Mouse (Mus musculus): Measurements from ENCODE around the gene Car14. TPM values are rescaled to one million over a fixed set of nuclear protein-coding genes. Genes with fewer than 3 reads are reported as not detected.

Car14 gene
- polyA plus RNA-seq, 1 experiment from 2014 or later = 128 TPM

GRCm38 (mm10) chr3:95943226-95943625 is 38.7 kb upstream of the Car14 start:
- Histone ChIP-seq H3K4me3 (ENCODE audit: low read depth, low read length) (no peak overlapping the region), H3K27ac (replicated peaks; ENCODE audit: low read depth, low read length) (no peak overlapping the region), H3K9ac (ENCODE audit: low read length) (no peak overlapping the region), H3K36me3 (ENCODE audit: control insufficient read depth, insufficient read depth, low read length) (peaks cover 39% of the 10 kb centered on the region), H3K4me2 (ENCODE audit: low read depth, severe bottlenecking) (no peak overlapping the region), H3K9me3 (ENCODE audit: control insufficient read depth, low read length) (no peaks in the 10 kb centered on the region), H3K27me3 (ENCODE audit: control insufficient read depth, insufficient read depth, low read length) (no peaks in the 10 kb centered on the region), H3K4me1 (ENCODE audit: control insufficient read depth, insufficient read depth, low read length) (no peaks in the 10 kb centered on the region)
- no peak for ATAC-seq (ENCODE audit: insufficient number of reproducible peaks, low FRiP score, low TSS enrichment, low read depth)
- no peak for DNase-seq (ENCODE audit: low spot score)
- WGBS = 95% methylated on average over 7 of the region's 7 CpGs

DNA sequence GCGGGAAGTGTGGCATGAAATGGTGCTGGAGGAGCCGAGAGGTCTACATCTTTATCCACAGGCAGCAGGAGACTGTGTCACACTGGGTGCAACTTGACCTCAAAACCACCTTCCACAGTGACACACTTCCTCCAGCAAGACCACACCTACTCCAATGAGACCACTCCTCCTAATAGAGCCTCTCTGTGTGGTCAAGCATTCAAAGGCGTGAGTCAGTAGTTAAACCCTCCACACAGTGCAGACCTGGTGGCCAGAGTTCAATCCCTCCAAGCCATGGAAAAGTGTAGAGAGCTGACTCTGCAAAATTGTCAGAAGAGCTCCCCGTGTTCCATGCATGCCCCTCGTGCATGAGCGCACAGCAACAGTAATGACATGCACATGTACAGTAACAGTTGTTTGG is 38.3 kb upstream of the Car14 start:
- peaks cover 43% of the 10 kb centered on the region for H3K36me3 ChIP-seq (ENCODE audit: control insufficient read depth, insufficient read depth, low read length)
- H3K4me2 ChIP-seq (ENCODE audit: low read depth, severe bottlenecking) = no peak overlapping the region
- WGBS = 87% methylated on average over 6 of the region's 6 CpGs

GRCm38 (mm10) chr3:95938835-95939234 is 34.3 kb upstream of the Car14 start:
- DNase-seq (ENCODE audit: low spot score) = peak; percentile 30
- H3K27ac ChIP-seq (replicated peaks; ENCODE audit: low read depth, low read length) = no peak overlapping the region
- no peaks in the 10 kb centered on the region for H3K4me1 ChIP-seq (ENCODE audit: control insufficient read depth, insufficient read depth, low read length)
- WGBS = 93% methylated on average over 15 of the region's 15 CpGs
- H3K9me3 ChIP-seq (ENCODE audit: control insufficient read depth, low read length) = no peaks in the 10 kb centered on the region
- no peak overlapping the region for H3K4me2 ChIP-seq (ENCODE audit: low read depth, severe bottlenecking)
- no peak overlapping the region for H3K4me3 ChIP-seq (ENCODE audit: low read depth, low read length)
- H3K36me3 ChIP-seq (ENCODE audit: control insufficient read depth, insufficient read depth, low read length) = peaks cover 53% of the 10 kb centered on the region
- no peak for ATAC-seq (ENCODE audit: insufficient number of reproducible peaks, low FRiP score, low TSS enrichment, low read depth)
- H3K9ac ChIP-seq (ENCODE audit: low read length) = no peak overlapping the region
- H3K27me3 ChIP-seq (ENCODE audit: control insufficient read depth, insufficient read depth, low read length) = no peaks in the 10 kb centered on the region

More for the DNA sequence above, 38.3 kb upstream of the Car14 start:
- H3K9me3 ChIP-seq (ENCODE audit: control insufficient read depth, low read length) = no peaks in the 10 kb centered on the region
- H3K4me1 ChIP-seq (ENCODE audit: control insufficient read depth, insufficient read depth, low read length) = no peaks in the 10 kb centered on the region
- DNase-seq (ENCODE audit: low spot score) (no peak), ATAC-seq (ENCODE audit: insufficient number of reproducible peaks, low FRiP score, low TSS enrichment, low read depth) (no peak)
- no peak overlapping the region for H3K27ac ChIP-seq (replicated peaks; ENCODE audit: low read depth, low read length)
- H3K9ac ChIP-seq (ENCODE audit: low read length) = no peak overlapping the region
- no peak overlapping the region for H3K4me3 ChIP-seq (ENCODE audit: low read depth, low read length)
- H3K27me3 ChIP-seq (ENCODE audit: control insufficient read depth, insufficient read depth, low read length) = no peaks in the 10 kb centered on the region

DNA sequence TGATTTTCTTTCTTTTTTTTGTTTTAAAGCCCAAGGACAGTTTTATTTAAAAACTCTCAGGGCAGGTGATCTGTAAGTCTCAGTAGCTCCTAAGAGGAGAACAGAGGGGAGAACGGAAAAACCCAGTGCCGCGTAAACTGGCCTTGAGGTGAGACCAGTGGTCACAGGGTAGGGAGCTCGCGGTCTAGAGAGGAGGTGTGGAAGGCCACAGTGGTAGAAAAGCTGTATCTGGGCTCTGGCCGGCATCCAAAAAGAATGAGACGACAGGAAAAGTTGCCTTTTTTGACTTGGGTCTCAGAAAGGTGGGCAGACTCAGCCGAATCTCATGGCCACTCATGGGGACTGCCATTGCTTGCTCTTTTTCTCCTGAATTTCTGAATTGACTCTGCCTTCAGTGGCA is 33.7 kb upstream of the Car14 start:
- Histone ChIP-seq H3K4me2 (ENCODE audit: low read depth, severe bottlenecking) (no peak overlapping the region), H3K36me3 (ENCODE audit: control insufficient read depth, insufficient read depth, low read length) (peaks cover 57% of the 10 kb centered on the region), H3K27ac (replicated peaks; ENCODE audit: low read depth, low read length) (no peak overlapping the region), H3K27me3 (ENCODE audit: control insufficient read depth, insufficient read depth, low read length) (no peaks in the 10 kb centered on the region), H3K9ac (ENCODE audit: low read length) (no peak overlapping the region), H3K4me1 (ENCODE audit: control insufficient read depth, insufficient read depth, low read length) (no peaks in the 10 kb centered on the region), H3K4me3 (ENCODE audit: low read depth, low read length) (no peak overlapping the region), H3K9me3 (ENCODE audit: control insufficient read depth, low read length) (no peaks in the 10 kb centered on the region)
- DNase-seq (ENCODE audit: low spot score) (no peak), ATAC-seq (ENCODE audit: insufficient number of reproducible peaks, low FRiP score, low TSS enrichment, low read depth) (no peak)
- WGBS = 98% methylated on average over 8 of the region's 8 CpGs

GRCm38 (mm10) chr3:95934448-95934847 is 30.0 kb upstream of the Car14 start:
- H3K9me3 ChIP-seq (ENCODE audit: control insufficient read depth, low read length) = no peaks in the 10 kb centered on the region
- H3K9ac ChIP-seq (ENCODE audit: low read length) = no peak overlapping the region
- no peak overlapping the region for H3K27ac ChIP-seq (replicated peaks; ENCODE audit: low read depth, low read length)
- DNase-seq (ENCODE audit: low spot score) (no peak), ATAC-seq (ENCODE audit: insufficient number of reproducible peaks, low FRiP score, low TSS enrichment, low read depth) (no peak)
- H3K4me2 ChIP-seq (ENCODE audit: low read depth, severe bottlenecking) = no peak overlapping the region
- no peak overlapping the region for H3K4me3 ChIP-seq (ENCODE audit: low read depth, low read length)
- H3K4me1 ChIP-seq (ENCODE audit: control insufficient read depth, insufficient read depth, low read length) = 0 out of 2 replicates have a peak, but pooled peaks cover 2% of the 10 kb centered on the region
- peaks cover 40% of the 10 kb centered on the region for H3K36me3 ChIP-seq (ENCODE audit: control insufficient read depth, insufficient read depth, low read length)
- WGBS = 93% methylated on average over 1 of the region's 1 CpGs
- no peaks in the 10 kb centered on the region for H3K27me3 ChIP-seq (ENCODE audit: control insufficient read depth, insufficient read depth, low read length)

DNA sequence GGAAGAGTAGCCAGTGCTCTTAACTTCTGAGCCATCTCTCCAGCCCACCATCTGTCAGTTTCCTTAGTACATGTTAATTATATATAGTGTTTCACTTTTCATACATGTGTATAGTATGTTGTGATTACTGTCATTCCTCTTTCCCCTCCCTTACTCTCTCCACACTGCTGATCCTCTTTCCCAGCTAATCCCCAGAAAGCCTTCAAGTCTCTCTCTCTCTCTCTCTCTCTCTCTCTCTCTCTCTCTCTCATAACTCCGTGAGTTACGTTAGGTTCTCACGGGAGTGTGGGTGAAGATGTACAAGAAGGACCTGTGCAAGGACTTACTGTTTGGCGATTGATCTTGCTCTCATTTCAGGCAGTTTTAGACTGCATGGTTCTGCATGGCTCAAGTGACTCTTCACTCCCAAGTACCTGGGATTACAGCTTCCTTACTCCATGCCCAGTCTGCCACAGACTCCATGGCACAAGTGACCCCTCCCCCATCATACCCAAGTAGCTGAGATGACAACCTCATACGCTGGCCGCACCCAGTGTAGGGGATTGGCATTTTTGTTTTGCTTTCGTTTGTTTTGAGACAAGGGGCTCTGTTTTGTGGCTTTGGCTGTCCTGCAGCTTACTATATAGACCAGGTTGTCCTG is 28.7 kb upstream of the Car14 start:
- H3K4me3 ChIP-seq (ENCODE audit: low read depth, low read length) = no peak overlapping the region
- 0 out of 2 replicates have a peak, but pooled peaks cover 2% of the 10 kb centered on the region for H3K4me1 ChIP-seq (ENCODE audit: control insufficient read depth, insufficient read depth, low read length)
- WGBS = 97% methylated on average over 7 of the region's 7 CpGs
- ATAC-seq (ENCODE audit: insufficient number of reproducible peaks, low FRiP score, low TSS enrichment, low read depth) (no peak), DNase-seq (ENCODE audit: low spot score) (no peak)
- no peak overlapping the region for H3K4me2 ChIP-seq (ENCODE audit: low read depth, severe bottlenecking)
- H3K27me3 ChIP-seq (ENCODE audit: control insufficient read depth, insufficient read depth, low read length) = no peaks in the 10 kb centered on the region
- no peak overlapping the region for H3K9ac ChIP-seq (ENCODE audit: low read length)
- H3K36me3 ChIP-seq (ENCODE audit: control insufficient read depth, insufficient read depth, low read length) = peaks cover 30% of the 10 kb centered on the region
- no peaks in the 10 kb centered on the region for H3K9me3 ChIP-seq (ENCODE audit: control insufficient read depth, low read length)
- no peak overlapping the region for H3K27ac ChIP-seq (replicated peaks; ENCODE audit: low read depth, low read length)

DNA sequence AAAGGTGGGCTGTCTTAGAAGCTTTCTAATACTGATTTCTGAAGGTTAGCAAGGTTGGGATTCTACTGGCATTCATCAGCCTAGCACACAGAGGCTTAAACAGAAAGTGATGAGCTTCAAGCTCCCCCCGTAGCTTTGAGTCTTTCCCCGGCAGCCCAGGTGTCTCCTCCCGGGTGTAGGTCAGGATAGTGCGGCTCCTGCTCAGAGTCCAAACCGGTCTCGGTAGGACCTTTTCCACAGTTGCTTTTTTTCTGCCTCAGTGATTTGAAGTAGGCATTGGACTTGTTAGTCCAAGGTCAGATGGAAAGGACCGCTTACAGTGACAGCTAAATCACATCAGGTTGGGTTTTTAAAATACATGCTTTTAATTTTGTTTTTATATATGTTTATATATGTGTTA is 28.1 kb upstream of the Car14 start:
- H3K27ac ChIP-seq (replicated peaks; ENCODE audit: low read depth, low read length) = no peak overlapping the region
- no peak overlapping the region for H3K4me2 ChIP-seq (ENCODE audit: low read depth, severe bottlenecking)
- no peak for DNase-seq (ENCODE audit: low spot score)
- 91% methylated on average over 7 of the region's 7 CpGs for WGBS
- no peak overlapping the region for H3K9ac ChIP-seq (ENCODE audit: low read length)
- H3K27me3 ChIP-seq (ENCODE audit: control insufficient read depth, insufficient read depth, low read length) = no peaks in the 10 kb centered on the region
- peaks cover 24% of the 10 kb centered on the region for H3K36me3 ChIP-seq (ENCODE audit: control insufficient read depth, insufficient read depth, low read length)
- 0 out of 2 replicates have a peak, but pooled peaks cover 2% of the 10 kb centered on the region for H3K4me1 ChIP-seq (ENCODE audit: control insufficient read depth, insufficient read depth, low read length)
- H3K9me3 ChIP-seq (ENCODE audit: control insufficient read depth, low read length) = no peaks in the 10 kb centered on the region
- H3K4me3 ChIP-seq (ENCODE audit: low read depth, low read length) = no peak overlapping the region
- no peak for ATAC-seq (ENCODE audit: insufficient number of reproducible peaks, low FRiP score, low TSS enrichment, low read depth)

- H3K27ac ChIP-seq (replicated peaks; ENCODE audit: low read depth, low read length) = no peak overlapping the region
- peaks cover 20% of the 10 kb centered on the region for H3K36me3 ChIP-seq (ENCODE audit: control insufficient read depth, insufficient read depth, low read length)
- WGBS = 73% methylated on average over 1 of the region's 1 CpGs
- no peaks in the 10 kb centered on the region for H3K9me3 ChIP-seq (ENCODE audit: control insufficient read depth, low read length)
- 0 out of 2 replicates have a peak, but pooled peaks cover 2% of the 10 kb centered on the region for H3K4me1 ChIP-seq (ENCODE audit: control insufficient read depth, insufficient read depth, low read length)
- H3K27me3 ChIP-seq (ENCODE audit: control insufficient read depth, insufficient read depth, low read length) = no peaks in the 10 kb centered on the region
- no peak overlapping the region for H3K4me3 ChIP-seq (ENCODE audit: low read depth, low read length)
- no peak overlapping the region for H3K4me2 ChIP-seq (ENCODE audit: low read depth, severe bottlenecking)
- DNase-seq (ENCODE audit: low spot score) (no peak), ATAC-seq (ENCODE audit: insufficient number of reproducible peaks, low FRiP score, low TSS enrichment, low read depth) (no peak)
- H3K9ac ChIP-seq (ENCODE audit: low read length) = no peak overlapping the region
Measured at GRCm38 (mm10) chr3:95932157-95932556, 27.7 kb upstream of the Car14 start.

DNA sequence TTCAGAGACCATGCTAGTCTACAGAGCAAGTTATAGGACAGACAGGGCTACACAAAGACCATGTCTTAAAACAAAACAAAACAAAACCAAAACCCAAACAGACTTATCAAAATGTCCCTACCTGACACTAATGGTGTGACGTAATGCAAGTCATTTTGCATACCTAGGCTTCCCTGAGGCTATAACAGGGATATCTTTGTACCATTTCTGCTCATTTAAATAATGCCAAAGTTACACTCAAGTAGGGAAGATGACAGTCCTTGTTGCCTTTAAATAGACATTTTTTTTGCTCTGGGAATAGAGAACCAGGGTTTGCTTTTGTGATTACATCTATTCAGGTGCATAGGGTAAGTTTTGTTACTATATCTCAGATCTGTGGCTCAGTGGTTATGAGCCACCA is 27.0 kb upstream of the Car14 start:
- Histone ChIP-seq H3K4me3 (ENCODE audit: low read depth, low read length) (no peak overlapping the region), H3K36me3 (ENCODE audit: control insufficient read depth, insufficient read depth, low read length) (peaks cover 17% of the 10 kb centered on the region), H3K9ac (ENCODE audit: low read length) (no peak overlapping the region), H3K27ac (replicated peaks; ENCODE audit: low read depth, low read length) (no peak overlapping the region), H3K9me3 (ENCODE audit: control insufficient read depth, low read length) (no peaks in the 10 kb centered on the region), H3K4me2 (ENCODE audit: low read depth, severe bottlenecking) (no peak overlapping the region), H3K4me1 (ENCODE audit: control insufficient read depth, insufficient read depth, low read length) (0 out of 2 replicates have a peak, but pooled peaks cover 2% of the 10 kb centered on the region), H3K27me3 (ENCODE audit: control insufficient read depth, insufficient read depth, low read length) (no peaks in the 10 kb centered on the region)
- DNase-seq (ENCODE audit: low spot score) (no peak), ATAC-seq (ENCODE audit: insufficient number of reproducible peaks, low FRiP score, low TSS enrichment, low read depth) (no peak)
- 93% methylated on average over 1 of the region's 1 CpGs for whole genome bisulfite sequencing
